8 mouse cellular contexts compared by ENCODE assay signal in the genomic region with DNA sequence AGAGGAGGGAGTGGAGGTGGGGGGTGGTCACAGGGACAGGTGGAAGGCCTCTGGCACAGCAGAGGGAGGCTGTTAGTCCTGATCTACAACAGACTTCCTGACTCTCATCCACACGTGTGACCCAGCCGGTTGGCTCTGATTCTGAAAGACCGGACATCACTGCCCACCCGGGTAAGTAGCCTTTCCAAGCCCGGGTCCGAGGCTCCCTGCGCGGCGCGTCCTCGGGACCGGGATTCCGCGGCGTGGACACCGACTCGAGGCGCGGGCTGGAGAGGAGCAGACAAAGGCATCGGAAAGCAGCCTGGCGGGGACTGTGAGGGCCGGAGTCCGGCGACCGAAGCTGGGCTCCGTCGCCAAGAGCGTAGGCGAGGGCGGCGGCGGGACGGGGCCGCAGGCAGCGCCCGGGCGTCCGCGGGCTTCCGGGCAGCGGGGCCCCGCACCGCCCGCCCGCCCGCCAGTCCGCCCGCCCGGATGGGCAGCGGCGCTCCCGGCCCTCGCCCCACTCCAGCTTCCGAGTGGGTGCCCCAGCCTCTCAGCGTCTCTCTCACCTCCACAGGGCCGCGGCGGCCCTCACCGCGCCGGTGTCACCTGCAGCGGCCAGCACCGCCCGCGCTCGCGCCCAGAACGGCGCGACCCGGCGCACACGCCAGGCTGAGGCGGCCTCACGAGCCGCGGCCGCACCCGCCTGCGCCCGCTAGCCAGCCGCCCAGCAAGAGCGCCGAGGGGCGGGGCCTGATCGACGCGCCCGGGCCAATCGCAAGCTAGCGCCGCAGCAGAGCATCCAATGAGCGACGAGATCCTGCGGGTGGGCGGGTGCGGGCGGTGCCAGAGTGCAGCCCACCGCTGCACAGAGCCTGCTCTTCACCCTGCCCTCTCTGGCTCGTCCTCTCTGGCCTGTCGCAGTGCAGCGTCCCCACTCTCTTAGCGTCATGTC. TPM values are rescaled to one million over a fixed set of nuclear protein-coding genes. Genes with fewer than 3 reads are reported as not detected.
A peak's percentile ranks its signal among the peaks of the same experiment; 100 is the strongest.
DNase-seq lines count a peak whose midpoint lies in the region; ATAC-seq lines count a peak whose summit lies in the region.

A gene (minus strand): TSS at position 695 of the 934 bp plus-strand sequence.

- DNase-seq in adrenal gland, adult (ENCODE audit: inconsistent age in 2 of 2, low spot score in 1 of 2) = peak; percentile 88 to 94
- peak; percentile 96 for DNase-seq in embryo, embryonic 10.5 days (ENCODE audit: low spot score)
- DNase-seq in gastrocnemius, postnatal 14 days = peak; percentile 89
- peak; percentile 77 to 92 for DNase-seq in left cerebral cortex, postnatal 10 days (ENCODE audit: extremely low spot score in 1 of 2, low spot score in 2 of 2)
- DNase-seq in right cerebral cortex, postnatal 25 days = peak; percentile 84
- DNase-seq in urinary bladder, postnatal 4 days (ENCODE audit: low spot score in 2 of 2) = peak; percentile 80 to 83

- peak; percentile 97 for ATAC-seq in inflammation-experienced regulatory T-cells, adult 6 months
- peak; percentile 99 for ATAC-seq in megakaryocyte-erythroid progenitor cell, adult 5-6 weeks (replicated peaks; ENCODE audit: low FRiP score, low TSS enrichment, poor library complexity, severe bottlenecking)

- intact Hi-C loops in gastrocnemius, postnatal 14 days (cut with DNase I; ENCODE audit: low total_unique reads) = no loop called here
- intact Hi-C loops in left cerebral cortex, postnatal 10 days (cut with DNase I) = loop anchor here (2.0 kb wide), 1 partner anchor 34 kb away; no protein-coding TSS in a partner anchor

RNA-seq across cellular contexts. Expression of the gene that starts here (rescaled TPM):
- 1 to 10 TPM; 7.8 to 9.2 TPM for total RNA-seq in gastrocnemius, postnatal 14 days (2021)
- 1 to 10 TPM; 1.2 to 4.2 (median 1.9) TPM for polyA plus RNA-seq in inflammation-experienced regulatory T-cells, adult 6 months (2017; shearing (Covaris generic))
- total RNA-seq in left cerebral cortex, postnatal 10 days (2021) = 10 to 100 TPM; 71.0 to 75.2 TPM
- total RNA-seq in megakaryocyte-erythroid progenitor cell, adult 5-6 weeks (2014; fragmentation: Nextera tagmentation) = 14.9 and 18.4 TPM in 2 replicates
- 46.4 and 53.7 TPM in 2 replicates for total RNA-seq in megakaryocyte-erythroid progenitor cell, adult 5-6 weeks (2017)

Comparison
In these comparisons a context has a peak if more than half of its experiments do, and no peak if none do; other contexts are left out.
1. Peak in every context shown above with its lines: DNase-seq and ATAC-seq.